Mouse (Mus musculus): ENCODE results near the gene Mettl21e. TPM values are rescaled to one million over a fixed set of nuclear protein-coding genes. Genes with fewer than 3 reads are reported as not detected.
"Not testable (repeated sequence)": the region's sequence is repeated elsewhere in the genome, so short reads cannot be mapped to it uniquely, and the experiment has no call there.

Mettl21e gene
- polyA plus RNA-seq (2015; fragmentation: Nextera tagmentation; extraction: Ambion mirVana), result 0.25 and 0.33 TPM in 2 replicates

GRCm38 (mm10) chr1:44218876-44219275, at the start of gene Mettl21e:
Gene Mettl21e (minus strand): TSS chr1:44218961.
- no peak within 1 kb of the TSS for H3K4me3 ChIP-seq (replicated peaks)
- no peaks in the 10 kb centered on the region for H3K9me3 ChIP-seq (replicated peaks)
- no peak within 1 kb of the TSS for H3K4me2 ChIP-seq (replicated peaks)
- no peaks in the 10 kb centered on the region for H3K27me3 ChIP-seq
- WGBS, result 25% methylated on average over 1 of the region's 1 CpGs
- no peak within 1 kb of the TSS for H3K27ac ChIP-seq (replicated peaks)
- H3K4me1 ChIP-seq, result no peaks in the 10 kb centered on the region
- H3K9ac ChIP-seq, result no peak within 1 kb of the TSS
- ATAC-seq (ENCODE audit: insufficient number of reproducible peaks, low FRiP score, low TSS enrichment, low read depth), result peak; percentile 15; the same call in 1 of the 2 replicates
- H3K36me3 ChIP-seq, result no peaks in the 10 kb centered on the region

GRCm38 (mm10) chr1:44240440-44240839, 21.7 kb upstream of the Mettl21e start:
- H3K36me3 ChIP-seq; H3K4me2 ChIP-seq (replicated peaks); H3K9ac ChIP-seq; H3K9me3 ChIP-seq (replicated peaks); H3K27ac ChIP-seq (replicated peaks); H3K27me3 ChIP-seq; H3K4me3 ChIP-seq (replicated peaks); ATAC-seq (ENCODE audit: insufficient number of reproducible peaks, low FRiP score, low TSS enrichment, low read depth); H3K4me1 ChIP-seq: not testable (repeated sequence)
- 78% methylated on average over 2 of the region's 2 CpGs for WGBS

DNA sequence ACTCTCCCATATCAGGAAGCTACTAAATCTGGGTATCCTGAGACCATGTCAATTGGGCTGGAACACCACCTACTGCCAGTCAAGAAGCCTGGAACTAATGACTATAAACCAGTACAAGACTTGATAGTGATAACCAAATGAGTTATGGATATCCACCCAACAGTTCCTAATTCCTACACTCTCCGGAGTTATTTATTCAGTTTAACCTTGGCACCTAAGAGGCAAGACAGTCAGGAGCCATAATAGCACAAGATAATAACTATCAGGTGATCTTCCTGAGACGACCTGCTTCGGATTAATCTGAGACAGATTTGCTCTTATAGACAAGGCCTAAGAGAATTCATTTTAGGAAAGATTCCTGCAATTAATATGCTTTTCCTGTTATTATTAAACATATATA, 21.2 kb upstream of the Mettl21e start:
- Histone ChIP-seq H3K27ac (replicated peaks) (no peak overlapping the region), H3K9ac (no peak overlapping the region), H3K4me3 (replicated peaks) (no peak overlapping the region), H3K27me3 (no peaks in the 10 kb centered on the region), H3K4me1 (no peaks in the 10 kb centered on the region), H3K36me3 (no peaks in the 10 kb centered on the region), H3K4me2 (replicated peaks) (no peak overlapping the region), H3K9me3 (replicated peaks) (no peaks in the 10 kb centered on the region)
- WGBS, result 87% methylated on average over 3 of the region's 3 CpGs
- ATAC-seq (ENCODE audit: insufficient number of reproducible peaks, low FRiP score, low TSS enrichment, low read depth), result no peak

DNA sequence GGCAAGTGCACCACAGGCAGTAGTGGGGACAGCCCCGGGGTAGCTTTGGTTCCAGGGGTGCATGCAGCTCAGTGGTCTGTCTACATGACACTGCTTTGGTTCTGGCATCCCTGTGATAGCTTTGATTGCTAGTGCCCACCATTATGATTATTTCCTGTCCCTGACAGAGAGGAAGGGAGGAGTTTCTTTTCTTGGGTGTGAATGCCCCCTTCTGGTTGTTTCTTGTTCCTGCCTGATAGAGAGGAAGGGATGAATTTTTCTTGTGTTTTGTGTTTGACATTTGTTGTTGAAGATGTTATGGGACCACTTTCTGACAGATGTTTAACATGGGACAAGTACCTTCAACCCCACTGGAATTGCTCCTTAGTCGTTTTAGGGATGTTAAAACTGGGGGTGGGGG, 18.5 kb upstream of the Mettl21e start:
- ATAC-seq (ENCODE audit: insufficient number of reproducible peaks, low FRiP score, low TSS enrichment, low read depth), result no peak
- H3K27me3 ChIP-seq, result no peaks in the 10 kb centered on the region
- H3K36me3 ChIP-seq, result no peaks in the 10 kb centered on the region
- H3K4me2 ChIP-seq (replicated peaks), result no peak overlapping the region
- H3K4me1 ChIP-seq, result no peaks in the 10 kb centered on the region
- no peak overlapping the region for H3K4me3 ChIP-seq (replicated peaks)
- H3K27ac ChIP-seq (replicated peaks), result no peak overlapping the region
- no peaks in the 10 kb centered on the region for H3K9me3 ChIP-seq (replicated peaks)
- H3K9ac ChIP-seq, result no peak overlapping the region
- 79% methylated on average over 2 of the region's 2 CpGs for WGBS

DNA sequence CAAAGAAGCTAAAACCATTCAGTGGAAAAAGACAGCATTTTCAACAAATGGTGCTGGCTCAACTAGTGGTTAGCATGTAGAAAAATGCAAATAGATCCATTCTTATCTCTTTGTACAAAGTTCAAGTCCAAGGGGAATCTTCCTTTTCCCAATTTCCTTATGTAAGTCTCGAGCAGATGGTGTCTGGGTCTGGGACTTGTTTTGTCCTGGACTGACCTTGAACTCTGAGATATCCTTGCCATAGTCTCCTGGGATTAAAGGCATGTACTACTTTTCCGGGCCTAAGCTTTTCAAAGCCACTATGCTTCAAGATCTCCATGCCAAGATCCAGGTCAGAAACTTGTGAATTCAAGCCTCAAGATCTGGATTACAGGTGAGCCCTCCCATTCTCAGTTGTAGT, 16.6 kb upstream of the Mettl21e start:
- Histone ChIP-seq H3K9ac (no peak overlapping the region), H3K36me3 (no peaks in the 10 kb centered on the region), H3K4me3 (replicated peaks) (no peak overlapping the region), H3K4me2 (replicated peaks) (no peak overlapping the region), H3K27me3 (no peaks in the 10 kb centered on the region), H3K27ac (replicated peaks) (no peak overlapping the region), H3K9me3 (replicated peaks) (no peaks in the 10 kb centered on the region), H3K4me1 (no peaks in the 10 kb centered on the region)
- ATAC-seq (ENCODE audit: insufficient number of reproducible peaks, low FRiP score, low TSS enrichment, low read depth), result no peak
- 75% methylated on average over 2 of the region's 2 CpGs for WGBS

DNA sequence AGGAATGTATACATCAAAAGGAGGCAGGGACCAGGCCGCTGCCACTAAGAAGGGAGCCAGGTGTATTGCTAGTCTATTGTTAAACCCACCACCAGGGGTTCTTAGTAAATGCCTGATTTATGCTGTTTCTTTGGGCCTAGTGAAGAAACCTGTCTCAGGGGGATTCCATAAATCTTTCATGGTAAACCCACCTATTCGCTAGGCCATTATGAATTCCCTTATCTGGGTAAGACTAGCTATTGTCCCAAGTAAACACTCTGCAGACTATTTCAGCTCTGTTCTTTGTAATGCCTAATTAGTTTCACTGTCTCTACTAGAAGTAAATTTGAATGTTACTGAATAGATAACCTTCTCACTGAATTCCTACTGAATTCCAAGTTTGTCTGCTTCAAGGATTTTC, 15.8 kb upstream of the Mettl21e start:
- H3K36me3 ChIP-seq; H3K9ac ChIP-seq; H3K4me2 ChIP-seq (replicated peaks); H3K27me3 ChIP-seq; H3K9me3 ChIP-seq (replicated peaks); H3K4me1 ChIP-seq; H3K27ac ChIP-seq (replicated peaks); H3K4me3 ChIP-seq (replicated peaks); ATAC-seq (ENCODE audit: insufficient number of reproducible peaks, low FRiP score, low TSS enrichment, low read depth): not testable (repeated sequence)
- WGBS, result 95% methylated on average over 2 of the region's 2 CpGs

DNA sequence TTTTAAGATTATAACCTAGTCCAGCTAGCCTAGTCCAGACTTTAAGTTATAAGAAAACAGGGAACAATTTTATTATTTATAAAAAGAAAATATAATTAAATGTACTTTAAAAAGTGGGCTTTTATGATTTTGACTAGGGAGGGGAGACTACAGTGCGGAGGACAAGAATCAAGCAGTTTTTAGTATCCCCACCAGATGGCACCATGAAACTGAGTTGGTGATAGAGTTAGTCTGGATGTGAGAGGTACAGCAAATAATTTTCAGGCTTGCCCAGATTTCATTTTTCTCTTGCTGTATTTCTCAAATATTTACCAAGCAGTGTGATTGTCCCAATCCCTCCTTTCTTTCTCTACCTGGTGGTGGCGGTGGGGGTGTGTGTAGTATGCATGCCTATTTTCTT, 10.3 kb upstream of the Mettl21e start:
- no peak overlapping the region for H3K9ac ChIP-seq
- no peaks in the 10 kb centered on the region for H3K9me3 ChIP-seq (replicated peaks)
- H3K27ac ChIP-seq (replicated peaks), result no peak overlapping the region
- no peak overlapping the region for H3K4me3 ChIP-seq (replicated peaks)
- 49% methylated on average over 2 of the region's 2 CpGs for WGBS
- H3K36me3 ChIP-seq, result no peaks in the 10 kb centered on the region
- H3K27me3 ChIP-seq, result no peaks in the 10 kb centered on the region
- ATAC-seq (ENCODE audit: insufficient number of reproducible peaks, low FRiP score, low TSS enrichment, low read depth), result no peak
- H3K4me2 ChIP-seq (replicated peaks), result no peak overlapping the region
- no peaks in the 10 kb centered on the region for H3K4me1 ChIP-seq

GRCm38 (mm10) chr1:44217118-44217517, 1.6 kb downstream of the Mettl21e start:
- Histone ChIP-seq H3K4me3 (replicated peaks) (no peak overlapping the region), H3K4me2 (replicated peaks) (no peak overlapping the region), H3K9ac (no peak overlapping the region), H3K9me3 (replicated peaks) (no peaks in the 10 kb centered on the region), H3K27ac (replicated peaks) (no peak overlapping the region), H3K4me1 (no peaks in the 10 kb centered on the region), H3K27me3 (no peaks in the 10 kb centered on the region), H3K36me3 (no peaks in the 10 kb centered on the region)
- ATAC-seq (ENCODE audit: insufficient number of reproducible peaks, low FRiP score, low TSS enrichment, low read depth), result no peak
- WGBS, result 45% methylated on average over 2 of the region's 2 CpGs

- peak; percentile 65 for ATAC-seq (ENCODE audit: insufficient number of reproducible peaks, low FRiP score, low TSS enrichment, low read depth)
- Histone ChIP-seq H3K4me2 (replicated peaks) (no peak overlapping the region), H3K36me3 (no peaks in the 10 kb centered on the region), H3K4me3 (replicated peaks) (no peak overlapping the region), H3K9ac (no peak overlapping the region), H3K4me1 (no peaks in the 10 kb centered on the region), H3K27me3 (no peaks in the 10 kb centered on the region), H3K27ac (replicated peaks) (0 out of 2 replicates have a peak overlapping the region, but pooled peaks have one; percentile 13), H3K9me3 (replicated peaks) (no peaks in the 10 kb centered on the region)
- WGBS, result 42% methylated on average over 2 of the region's 2 CpGs
Observed at GRCm38 (mm10) chr1:44216352-44217116, 2.2 kb downstream of the Mettl21e start.

DNA sequence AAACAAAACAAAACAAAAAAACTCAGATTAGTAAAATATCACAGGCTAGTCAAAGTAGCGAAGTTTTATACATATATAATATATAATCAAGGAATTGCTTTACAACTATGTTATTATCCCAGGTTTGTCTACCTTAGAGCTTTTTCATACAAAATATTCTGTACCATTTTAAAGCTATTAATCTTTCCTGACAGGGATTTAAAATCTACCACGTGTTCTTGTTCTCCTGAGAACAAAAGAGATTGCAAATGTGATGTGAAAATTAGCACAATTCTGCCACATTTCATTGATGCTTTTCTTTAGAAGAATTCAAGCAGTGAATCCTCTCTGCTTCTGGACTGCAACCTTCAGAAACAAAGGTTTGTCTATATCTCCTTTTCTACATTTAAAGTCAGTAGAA, 4.3 kb downstream of the Mettl21e start:
- Histone ChIP-seq H3K4me2 (replicated peaks) (no peak overlapping the region), H3K27ac (replicated peaks) (no peak overlapping the region), H3K4me1 (no peaks in the 10 kb centered on the region), H3K4me3 (replicated peaks) (no peak overlapping the region), H3K27me3 (no peaks in the 10 kb centered on the region), H3K9me3 (replicated peaks) (no peaks in the 10 kb centered on the region), H3K9ac (no peak overlapping the region), H3K36me3 (no peaks in the 10 kb centered on the region)
- 52% methylated on average over 2 of the region's 2 CpGs for WGBS
- ATAC-seq (ENCODE audit: insufficient number of reproducible peaks, low FRiP score, low TSS enrichment, low read depth), result no peak

- Histone ChIP-seq H3K27ac (replicated peaks) (no peak overlapping the region), H3K4me2 (replicated peaks) (no peak overlapping the region), H3K36me3 (no peaks in the 10 kb centered on the region), H3K9ac (no peak overlapping the region), H3K9me3 (replicated peaks) (no peaks in the 10 kb centered on the region), H3K4me1 (no peaks in the 10 kb centered on the region), H3K27me3 (no peaks in the 10 kb centered on the region), H3K4me3 (replicated peaks) (no peak overlapping the region)
- WGBS, result 84% methylated on average over 15 of the region's 15 CpGs
- ATAC-seq (ENCODE audit: insufficient number of reproducible peaks, low FRiP score, low TSS enrichment, low read depth), result no peak
Observed at GRCm38 (mm10) chr1:44202876-44203275, 15.9 kb downstream of the Mettl21e start.
